Mouse (Mus musculus) lung, postnatal 0 days (tissue): ENCODE data around the gene Gm21987.

ENCODE experiments used
- CTCF ChIP-seq: IDR thresholded peaks from 2 replicates; pipeline ENCODE4 v1.5.1; 2016; ENCODE audit warnings: antibody characterized with exemption, mild to moderate bottlenecking
- EP300 ChIP-seq: IDR thresholded peaks from 2 replicates; pipeline ENCODE4 v1.6.1; 2016; ENCODE audit warnings: antibody characterized with exemption, mild to moderate bottlenecking, control low read depth

GRCm38 (mm10) chr16:38378591-38378990 lies 31.8 kb downstream of the Gm21987 start:
- no peak for TF ChIP-seq CTCF
- TF ChIP-seq EP300 = no peak
